Mouse (Mus musculus): ENCODE data around the gene Ctr9. TPM values are rescaled to one million over a fixed set of nuclear protein-coding genes. Genes with fewer than 3 reads are reported as not detected.

Gene Ctr9
- total RNA-seq (2021), result 10 to 100 TPM; 17.1 to 18.9 TPM

DNA sequence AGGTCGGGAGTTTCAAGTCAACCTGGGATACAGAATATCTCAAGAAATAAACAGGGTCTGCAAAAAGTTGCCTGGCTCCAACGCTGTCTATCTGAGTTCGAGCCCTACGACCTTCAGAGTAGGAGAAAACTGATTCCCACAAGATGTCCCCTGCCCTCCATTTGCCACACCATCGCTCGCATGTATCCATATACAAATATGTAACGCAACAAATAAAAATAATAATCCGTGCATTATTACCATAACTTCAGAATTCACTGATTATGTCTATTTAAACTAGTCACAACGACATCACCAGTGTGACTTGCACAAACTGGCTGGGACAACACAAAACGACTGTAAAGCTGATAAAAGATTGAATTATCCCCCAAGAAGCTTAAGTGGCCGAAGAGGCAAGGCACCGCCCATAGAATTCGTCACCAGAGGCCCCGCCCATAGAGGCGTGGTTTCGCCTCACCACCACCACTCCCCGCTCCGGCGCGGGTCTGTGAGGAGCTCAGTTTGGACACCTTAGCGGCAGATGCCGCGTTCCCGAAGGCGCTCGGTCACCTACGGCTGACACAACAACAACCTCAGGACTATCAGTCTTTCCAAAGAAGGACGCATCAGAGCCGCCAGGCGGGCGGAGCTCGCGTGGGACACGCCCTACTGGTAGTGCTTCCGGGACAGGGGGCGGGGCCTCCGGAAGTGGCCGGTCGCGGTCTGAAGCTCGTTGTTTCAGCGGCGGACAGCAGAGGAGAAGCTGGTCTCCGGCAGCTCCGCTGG is at the start of gene Ctr9:
Gene Ctr9 (plus strand): TSS at position 671 of the 765 bp plus-strand sequence.
- peak; percentile 94 to 98 for DNase-seq
- intact Hi-C loops (cut with DNase I), result no loop called here

DNA sequence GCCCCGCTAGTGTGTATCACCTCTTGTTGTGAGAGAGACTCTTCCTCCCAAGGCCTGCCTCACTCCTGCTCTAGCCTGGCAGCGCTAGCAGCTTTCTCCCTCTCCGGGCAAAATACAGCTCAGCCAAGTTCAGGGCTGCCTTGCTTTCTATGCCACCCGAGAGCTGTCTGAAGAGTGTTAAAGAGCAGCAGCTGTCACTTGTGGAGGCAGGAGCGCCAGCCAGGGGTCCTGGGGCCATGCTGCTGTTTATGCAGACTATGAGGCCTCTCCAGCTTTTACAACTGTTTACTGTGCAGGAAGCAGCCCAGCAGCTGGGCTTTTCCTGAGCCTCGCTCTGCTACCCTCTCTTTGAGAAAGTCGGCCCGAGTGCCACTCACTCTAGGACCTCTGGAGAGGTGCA is 47.7 kb upstream of the Ctr9 start:
- intact Hi-C loops (cut with DNase I), result no loop called here
- DNase-seq, result no peak

DNA sequence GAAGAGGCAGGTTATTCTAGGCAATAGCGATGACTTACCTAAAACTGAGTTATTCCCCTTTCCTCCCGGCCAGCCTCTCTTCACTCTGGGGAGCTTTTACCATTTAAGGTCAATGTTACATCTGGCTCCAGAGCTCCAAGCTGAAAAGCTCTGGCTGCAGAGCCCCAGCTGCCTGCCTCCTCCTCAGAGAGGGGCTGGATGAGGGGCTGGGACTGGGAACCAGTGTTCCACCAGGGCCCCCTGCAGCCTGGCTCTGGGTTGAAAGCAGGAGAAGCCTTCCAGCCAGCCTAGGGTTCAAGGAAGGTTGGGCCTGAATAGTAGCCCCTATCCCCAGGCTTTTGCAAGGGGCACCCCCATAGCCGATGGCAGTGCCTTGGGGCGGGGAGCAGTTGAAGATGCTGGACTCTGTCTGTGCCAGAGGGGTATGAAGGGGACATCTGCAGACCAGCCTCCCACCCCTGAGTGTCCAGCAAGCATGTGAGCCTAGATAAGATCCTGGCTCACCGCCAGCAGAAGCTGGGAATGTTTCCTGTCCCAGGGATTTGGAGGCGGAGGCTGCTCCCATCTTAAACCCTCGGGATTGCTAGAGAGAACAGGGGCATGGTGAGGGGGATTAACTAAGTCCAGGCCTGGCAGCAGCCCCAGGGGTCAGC is 46.6 kb upstream of the Ctr9 start, which contains the start of gene Mrvi1:
Gene Mrvi1 (minus strand): TSS at position 409 of the 653 bp plus-strand sequence.
- intact Hi-C loops (cut with DNase I), result no loop called here
- peak; percentile 64 to 71 for DNase-seq

DNA sequence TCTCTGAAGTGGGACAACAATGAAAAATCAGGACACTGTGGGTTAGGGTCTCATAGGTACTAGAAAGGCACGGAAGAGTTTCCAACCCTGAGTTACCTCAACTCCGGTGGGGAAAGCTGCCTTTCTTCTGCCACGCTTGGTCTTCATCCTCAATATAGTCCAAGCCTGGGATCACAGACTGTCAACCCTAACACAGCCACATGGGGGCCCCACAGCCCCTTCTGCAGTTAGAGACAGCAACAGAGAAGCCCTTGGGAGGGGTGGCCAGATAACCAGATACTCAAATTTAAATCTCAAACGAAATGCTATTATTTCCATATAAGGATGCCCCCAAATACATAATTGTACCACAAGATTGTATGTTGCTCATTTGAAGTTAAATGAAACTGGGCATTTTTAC is 46.0 kb upstream of the Ctr9 start:
- intact Hi-C loops (cut with DNase I), result no loop called here
- DNase-seq, result peak; percentile 41 to 52

DNA sequence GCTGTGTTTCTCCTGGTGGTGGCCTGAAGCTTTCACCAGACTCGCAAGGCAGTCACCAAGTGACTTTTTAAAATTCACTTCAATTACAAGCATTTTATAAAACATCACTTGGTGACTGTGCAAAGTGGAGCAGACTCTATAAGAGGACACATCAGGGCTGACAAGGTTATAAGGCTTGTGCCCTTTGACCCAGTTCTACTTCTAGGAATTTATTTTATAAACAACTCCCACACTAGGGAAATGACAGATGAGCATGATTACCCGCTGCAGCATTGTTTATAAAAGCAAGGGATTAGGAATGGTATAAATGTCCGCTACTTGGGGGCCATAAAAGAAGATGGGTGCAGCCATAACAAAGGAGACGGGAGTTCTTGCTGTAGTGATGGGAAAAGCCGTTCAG is 45.1 kb upstream of the Ctr9 start:
- intact Hi-C loops (cut with DNase I), result no loop called here
- DNase-seq, result no peak

DNA sequence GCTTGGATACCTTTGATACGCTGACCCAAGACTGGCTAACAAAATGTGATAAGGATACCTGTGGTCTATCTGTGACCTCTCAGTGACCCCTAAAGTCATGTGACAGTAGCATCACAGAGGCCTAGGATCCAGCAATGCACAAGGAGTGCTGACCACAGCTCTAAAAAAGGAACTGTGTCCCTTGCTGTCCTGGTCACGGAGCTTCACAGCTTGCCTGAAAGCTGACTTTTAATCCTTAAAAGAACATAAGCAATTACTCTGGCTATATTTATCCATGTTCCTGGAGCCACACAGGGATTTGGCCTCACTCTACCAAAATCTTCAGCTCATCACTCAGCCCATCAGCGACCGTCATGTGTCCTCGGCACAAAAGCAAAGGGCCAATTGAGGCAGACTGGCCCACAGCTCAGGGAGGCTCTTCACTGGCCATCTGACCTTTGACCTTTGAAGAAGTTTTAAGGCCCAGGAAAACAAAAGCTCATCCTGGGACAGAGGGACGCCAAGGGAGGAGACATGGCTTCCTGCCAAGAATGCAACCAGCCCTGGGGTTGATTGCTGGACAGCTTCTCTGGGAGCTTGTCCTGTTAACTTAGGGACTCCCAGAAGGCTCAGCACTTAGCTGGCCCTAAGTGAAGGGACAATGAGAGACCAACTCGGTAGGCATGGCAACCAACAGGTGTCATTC is 43.0 kb upstream of the Ctr9 start:
- peak in 1 of 2 experiments; percentile 37 for DNase-seq
- intact Hi-C loops (cut with DNase I), result loop anchor here (2.0 kb wide), 1 partner anchor 29 kb away; no protein-coding TSS in a partner anchor

DNA sequence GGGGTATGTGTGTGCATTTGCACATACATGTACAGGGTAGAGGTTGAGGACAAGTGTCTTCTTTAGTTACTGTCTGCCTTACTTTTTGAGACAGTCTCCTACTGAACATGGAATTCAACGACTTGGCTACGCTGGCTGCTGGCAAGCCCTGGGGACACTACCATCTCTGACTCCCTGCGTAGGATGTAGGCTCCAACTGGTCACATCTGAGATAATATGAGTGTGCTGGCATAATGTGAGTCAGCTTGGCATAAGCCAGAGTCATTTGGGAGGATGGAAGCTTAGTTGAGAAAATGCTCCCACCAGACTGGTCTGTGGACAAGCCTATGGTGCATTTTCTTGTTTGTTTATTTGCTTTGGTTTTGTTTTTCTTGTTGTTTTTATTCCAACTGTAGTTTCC is 40.7 kb upstream of the Ctr9 start:
- no peak for DNase-seq
- intact Hi-C loops (cut with DNase I), result no loop called here

DNA sequence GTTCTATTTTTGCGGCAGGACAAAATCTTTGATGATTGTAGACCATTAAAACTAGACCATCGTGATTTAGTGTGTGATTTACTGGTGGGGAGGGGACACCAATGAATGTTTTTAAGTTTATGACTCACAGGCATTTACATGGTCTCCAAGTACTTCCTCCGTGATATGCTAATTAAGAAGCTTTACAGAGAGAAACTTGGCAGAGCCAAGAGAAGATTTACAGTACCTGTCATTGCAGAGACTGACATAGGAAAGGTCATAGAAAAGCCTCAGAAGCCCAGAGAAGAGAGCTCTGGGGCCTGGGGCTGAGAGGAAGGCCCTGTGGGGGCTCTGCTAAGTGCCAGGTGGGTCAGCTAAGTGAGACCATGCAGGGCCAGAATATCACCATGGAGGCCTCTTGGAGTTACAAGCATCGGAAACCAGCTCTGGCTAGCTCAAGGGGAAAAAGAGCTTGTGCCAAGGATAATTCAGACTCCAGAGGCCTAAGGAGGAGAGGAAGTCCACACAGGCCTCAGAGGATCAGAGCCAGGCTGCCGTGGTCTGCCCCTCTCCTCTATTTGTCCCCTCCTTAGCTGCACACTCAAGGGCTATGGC is 39.4 kb upstream of the Ctr9 start:
- intact Hi-C loops (cut with DNase I), result no loop called here
- no peak for DNase-seq

DNA sequence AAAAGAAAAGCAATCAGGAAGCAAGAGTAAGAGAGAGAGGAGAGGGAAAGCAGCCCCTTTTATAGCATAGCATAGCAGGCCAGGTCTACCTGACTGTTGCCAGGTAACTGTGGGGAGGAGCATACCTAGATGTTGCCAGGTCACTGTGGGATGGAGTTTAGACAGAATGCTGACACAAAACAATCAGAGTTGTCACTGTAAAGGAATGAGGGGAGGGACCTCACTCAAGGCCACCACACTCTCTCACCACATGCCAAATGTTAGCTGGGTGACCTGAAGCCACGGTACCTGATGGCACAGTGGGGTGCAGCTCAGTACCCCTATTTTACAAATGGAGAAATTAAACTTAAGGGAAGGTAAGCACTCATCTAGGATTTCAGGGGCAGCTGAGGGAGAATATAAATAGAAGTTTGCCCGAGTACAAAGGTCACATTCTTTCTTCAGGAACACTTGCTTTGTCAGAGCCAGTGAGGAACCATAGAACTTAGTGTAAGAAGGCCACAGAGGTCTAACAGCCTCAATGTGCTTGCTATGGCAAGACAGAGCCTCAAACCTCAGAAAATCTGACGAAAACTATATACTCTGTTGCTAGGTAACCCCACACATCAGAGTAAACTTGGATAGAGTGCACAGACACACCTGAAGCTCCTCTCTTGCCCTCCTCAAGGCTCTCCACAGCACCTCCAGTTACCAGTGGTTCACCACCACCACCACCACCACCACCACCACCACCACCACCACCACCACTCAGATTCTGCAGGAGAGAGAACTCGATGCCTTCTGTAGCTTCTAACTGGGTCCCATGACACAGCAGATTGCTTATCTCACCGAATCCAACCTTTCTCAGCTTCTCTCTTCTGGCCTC is 38.2 kb upstream of the Ctr9 start:
- DNase-seq, result no peak
- intact Hi-C loops (cut with DNase I), result no loop called here

DNA sequence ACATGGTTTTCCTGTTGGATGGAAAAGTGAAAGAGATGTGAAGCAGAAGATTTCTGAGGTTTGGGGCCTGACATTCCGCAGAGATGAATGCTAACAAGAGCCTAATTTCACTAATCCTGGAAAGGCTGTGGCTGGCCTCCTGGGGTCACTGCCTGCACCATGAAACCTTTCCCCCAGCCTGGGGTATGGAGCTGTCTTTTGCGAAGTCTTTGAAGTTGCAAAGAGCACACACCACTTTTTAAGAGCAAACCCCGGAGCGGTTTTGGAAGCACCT is 37.6 kb upstream of the Ctr9 start:
- no peak for DNase-seq
- intact Hi-C loops (cut with DNase I), result no loop called here

DNA sequence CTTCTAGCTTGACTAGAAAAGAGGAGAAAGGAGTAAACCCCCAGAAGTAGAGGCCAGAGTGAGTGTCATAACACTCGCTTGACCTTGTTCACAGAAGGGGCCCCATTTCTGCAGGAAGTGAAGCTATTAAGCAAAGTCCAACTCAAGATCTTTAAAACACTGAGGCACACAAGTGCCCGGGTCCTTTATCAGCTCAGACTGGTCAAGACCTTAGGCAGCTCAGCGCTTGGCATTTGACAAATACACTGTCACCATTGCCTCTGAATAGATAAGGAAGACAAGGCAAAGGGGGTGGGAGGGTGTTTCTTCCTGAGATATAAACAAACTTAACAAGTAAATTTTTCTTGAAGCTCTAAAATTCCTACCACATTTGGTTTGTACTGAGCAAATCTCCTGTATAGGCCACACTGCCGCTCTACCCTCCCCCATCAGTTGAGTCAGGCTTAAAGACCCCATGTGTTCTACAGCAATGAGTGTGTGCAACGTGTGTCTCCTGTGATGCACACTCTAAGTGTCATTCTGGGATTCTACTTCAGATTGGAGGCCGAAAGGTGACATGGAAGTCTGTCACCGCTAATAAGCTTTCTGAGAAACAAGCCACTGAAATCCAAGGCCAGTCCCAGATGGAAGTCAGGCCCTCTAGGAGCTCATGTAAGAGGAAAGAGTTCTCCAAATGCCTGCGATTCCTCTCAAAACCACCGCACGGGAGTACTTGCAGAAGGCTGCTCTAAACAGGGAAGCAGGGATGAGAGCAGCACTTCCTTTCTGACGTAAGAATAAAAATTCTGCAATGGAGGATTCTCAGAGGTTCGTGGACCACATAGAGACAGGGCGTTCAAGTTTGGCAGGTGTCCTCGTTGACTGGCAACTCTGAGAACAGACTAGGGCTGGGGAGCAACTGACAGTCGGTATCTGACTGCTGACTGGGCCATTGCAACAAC is 29.6 kb upstream of the Ctr9 start:
- DNase-seq, result no peak
- intact Hi-C loops (cut with DNase I), result no loop called here

DNA sequence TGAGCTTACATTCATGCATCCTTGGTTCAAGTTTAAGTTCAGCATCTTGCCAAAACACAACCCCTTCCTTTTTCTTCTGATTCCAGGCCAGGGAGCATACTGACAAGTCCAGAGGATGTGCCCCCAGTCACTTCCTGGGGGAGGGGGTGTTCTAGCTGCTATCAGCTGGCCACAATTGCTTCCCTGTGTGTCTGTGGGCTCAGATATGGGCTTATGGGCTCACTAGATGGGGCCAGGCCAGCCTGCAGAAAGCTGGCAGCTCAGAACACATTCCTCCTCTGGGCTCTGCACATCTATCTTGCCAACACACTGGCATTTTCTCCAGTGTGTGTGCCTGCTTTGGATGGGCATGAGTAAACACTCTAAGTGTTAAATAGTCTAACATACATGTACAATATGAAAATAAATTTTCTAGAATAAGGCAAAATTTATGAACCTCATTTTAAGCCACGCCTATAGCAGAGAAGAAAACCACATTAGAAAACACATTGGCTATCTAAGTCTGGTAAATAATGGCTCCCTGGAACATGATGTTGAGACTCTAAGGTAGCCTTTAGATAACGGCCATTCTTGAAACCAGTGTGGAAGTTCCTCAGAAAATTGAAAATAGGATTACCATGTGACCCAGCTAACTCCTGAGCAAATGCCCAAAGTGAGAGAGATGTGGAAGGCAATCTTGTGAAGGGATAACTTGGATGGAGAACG is 24.5 kb upstream of the Ctr9 start:
- DNase-seq, result no peak
- intact Hi-C loops (cut with DNase I), result no loop called here

DNA sequence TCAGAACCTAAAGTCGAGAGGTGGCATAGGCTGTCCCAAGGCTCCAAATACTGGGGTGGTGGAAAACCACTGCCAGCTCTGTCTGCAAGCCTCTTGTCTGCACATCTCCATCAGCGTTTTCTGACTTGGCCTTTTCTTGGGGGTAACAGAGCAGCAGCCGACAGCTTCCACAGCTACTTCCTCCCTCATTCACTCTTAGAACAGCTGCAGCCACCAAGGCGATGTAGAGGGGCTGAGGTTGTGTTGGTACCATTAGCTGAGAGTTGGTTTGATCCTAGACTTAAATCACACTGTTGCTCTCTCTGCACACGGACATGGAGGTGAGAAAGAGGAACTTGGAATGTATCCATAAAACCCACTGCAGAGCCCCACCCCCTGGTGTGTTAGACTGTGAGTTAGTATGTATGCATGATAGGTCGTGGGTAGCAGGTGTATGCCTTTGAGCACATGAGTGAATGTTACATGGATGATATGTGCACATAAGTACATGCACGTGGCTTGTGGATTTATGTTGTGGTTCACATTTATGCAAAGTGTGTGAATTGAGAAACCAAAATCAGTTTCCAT is 14.6 kb upstream of the Ctr9 start:
- intact Hi-C loops (cut with DNase I), result loop anchor here (2.0 to 5.0 kb wide), 3 partner anchors 27 to 285 kb away; no protein-coding TSS in a partner anchor
- DNase-seq, result no peak

DNA sequence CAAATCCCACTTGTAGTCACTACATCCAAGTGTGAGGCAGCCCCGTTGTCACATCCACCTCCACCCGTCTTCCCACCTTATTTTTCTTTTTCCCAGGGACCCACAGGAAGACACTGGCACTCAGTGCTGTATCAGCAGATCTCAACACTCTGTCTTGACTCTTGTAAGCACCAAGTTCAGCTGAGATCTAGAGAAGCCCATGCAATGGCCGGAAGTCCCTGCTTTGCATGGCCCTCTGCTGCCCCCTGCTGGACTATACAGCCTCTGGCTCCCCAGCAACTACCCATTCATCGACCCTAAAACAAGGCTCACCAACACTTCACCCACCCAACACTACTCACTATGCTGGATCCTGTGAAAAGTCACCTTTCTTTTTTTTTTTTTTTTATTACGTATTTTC is 13.9 kb upstream of the Ctr9 start:
- DNase-seq, result peak; percentile 86 to 91
- intact Hi-C loops (cut with DNase I), result loop anchor here (1.0 to 5.0 kb wide), 4 partner anchors 28 to 286 kb away; no protein-coding TSS in a partner anchor

DNA sequence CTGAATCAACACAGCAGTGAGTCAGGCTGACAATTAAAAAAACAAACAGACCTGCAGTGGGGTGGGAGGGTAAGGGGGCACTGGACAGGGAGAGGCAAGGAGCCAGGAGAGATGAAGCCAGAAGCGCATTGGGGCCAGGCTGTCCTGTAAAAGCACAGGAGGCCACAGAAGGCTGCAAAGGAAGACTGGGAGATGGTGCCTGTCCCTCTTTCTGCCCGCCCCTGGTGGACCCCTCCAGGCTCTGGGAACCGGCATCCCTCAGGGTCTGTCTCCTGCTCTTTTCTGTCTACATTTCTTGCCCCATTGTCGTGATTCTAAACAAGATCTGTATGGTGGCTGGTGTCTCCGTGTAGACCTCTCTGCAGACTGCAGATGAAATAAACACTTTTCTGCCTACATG is 13.0 kb upstream of the Ctr9 start:
- intact Hi-C loops (cut with DNase I), result loop anchor here (1.0 to 2.0 kb wide), 3 partner anchors 29 to 287 kb away; no protein-coding TSS in a partner anchor
- no peak for DNase-seq

DNA sequence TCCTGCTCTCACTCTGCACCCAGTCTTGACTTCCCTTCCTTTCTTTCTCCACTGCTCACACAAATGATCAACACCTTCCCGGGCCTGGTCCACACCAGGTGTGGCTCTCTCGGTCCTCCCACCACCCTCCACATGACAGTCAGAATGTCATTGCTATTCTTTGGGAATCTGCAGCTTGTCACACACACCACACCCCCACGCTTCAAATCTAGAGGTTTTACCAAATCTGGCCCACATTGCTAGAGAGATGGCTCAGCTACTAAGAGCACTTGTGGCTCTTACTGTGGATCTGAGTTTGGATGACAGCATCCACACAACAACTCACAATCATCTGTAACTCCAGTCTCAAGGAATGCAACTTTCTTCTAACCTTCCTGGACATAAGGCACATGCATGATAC is 11.8 kb upstream of the Ctr9 start:
- DNase-seq, result no peak
- intact Hi-C loops (cut with DNase I), result no loop called here

DNA sequence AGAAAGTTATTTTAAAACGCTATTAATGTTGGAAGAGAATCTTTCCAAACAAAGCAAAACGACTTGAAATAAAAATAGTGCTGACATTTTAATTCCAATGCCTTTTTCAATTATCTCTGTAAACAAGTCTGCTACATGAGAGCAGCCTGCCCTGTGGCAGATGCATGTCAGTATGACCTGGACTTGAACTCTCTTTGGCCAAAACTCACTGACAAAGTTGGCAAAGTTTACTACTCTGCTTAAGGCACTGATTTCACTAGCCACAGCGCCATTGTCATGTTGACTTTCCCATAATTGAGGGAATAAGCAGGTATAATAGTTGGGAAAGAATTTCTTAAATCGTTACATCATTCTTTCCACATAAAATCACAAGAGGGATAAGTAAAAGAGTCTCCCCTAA is 7.9 kb upstream of the Ctr9 start:
- intact Hi-C loops (cut with DNase I), result no loop called here

DNA sequence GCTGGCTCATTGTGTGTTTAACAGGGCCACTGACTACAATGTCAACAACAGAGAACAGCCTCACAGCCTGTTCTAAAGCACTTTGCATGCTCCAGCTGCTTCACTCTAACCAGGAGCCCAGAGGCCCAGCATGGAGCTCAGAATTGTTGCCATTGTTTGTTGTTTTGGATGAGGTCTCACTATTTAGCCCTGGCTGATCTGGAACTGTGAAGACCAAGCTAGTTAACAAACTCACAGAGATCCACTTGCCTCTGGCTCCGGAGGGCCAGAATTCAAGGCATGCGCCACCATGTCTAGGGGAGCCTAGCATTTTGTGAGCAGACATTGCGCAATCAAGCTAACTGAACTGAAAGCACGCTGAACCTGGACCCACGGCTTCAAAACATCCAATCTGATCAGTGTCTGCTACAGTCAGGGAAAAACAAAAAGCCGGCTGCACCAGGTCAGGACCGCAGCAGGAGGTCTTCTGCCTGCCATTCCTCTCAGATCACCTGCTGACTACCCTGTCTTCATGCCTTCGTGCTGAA is 4.6 kb upstream of the Ctr9 start:
- intact Hi-C loops (cut with DNase I), result no loop called here
- peak; percentile 16 to 19 for DNase-seq

More for the DNA sequence above, 7.9 kb upstream of the Ctr9 start:
- DNase-seq, result no peak

Data from heart, postnatal 36 days (tissue).